Mouse (Mus musculus): ENCODE results near the gene Mmp24.

Gene Mmp24

DNA sequence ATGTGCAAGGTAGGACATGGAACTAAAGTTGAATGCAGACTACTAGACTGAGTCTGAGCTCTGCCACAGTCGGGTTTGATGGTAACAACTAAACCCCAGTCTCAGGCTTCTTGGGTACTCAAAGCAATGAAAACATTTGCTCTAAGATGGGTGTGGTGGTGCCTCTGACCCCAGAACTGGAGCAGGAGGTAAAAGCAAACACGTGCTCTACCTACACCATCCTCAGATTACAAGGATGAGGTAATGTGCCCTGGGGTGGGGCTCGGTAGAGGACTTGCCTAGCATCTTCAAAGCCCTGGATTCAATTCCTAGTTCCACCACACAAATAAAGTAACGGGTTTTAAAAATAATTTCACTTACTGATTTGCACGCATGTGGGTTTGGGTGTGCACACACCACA lies 77.4 kb downstream of the Mmp24 start:
- in situ Hi-C loops (cut with MboI, MseI): loop anchor here (5.0 kb wide), 1 partner anchor 90 kb away; the partner anchor contains the start of gene Gm15557

DNA sequence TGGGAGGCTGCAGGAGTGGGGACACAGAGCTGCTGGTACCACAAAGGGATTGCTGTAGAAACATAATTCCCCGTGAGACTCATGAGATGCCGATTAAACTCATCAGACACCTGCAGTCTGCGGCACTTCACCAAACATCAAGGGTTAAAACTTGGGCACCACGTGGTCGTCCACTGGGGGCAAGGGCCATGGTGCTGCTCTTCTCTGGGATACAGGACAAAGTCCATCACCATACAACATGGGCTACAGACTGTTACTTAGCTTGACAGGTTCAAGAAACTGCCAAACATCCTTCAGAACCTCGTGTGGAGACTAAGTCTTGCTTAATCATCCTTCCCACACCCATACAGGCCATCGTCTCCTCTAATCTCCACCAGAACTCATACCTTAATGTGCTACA lies 85.0 kb downstream of the Mmp24 start:
- in situ Hi-C loops (cut with MboI, MseI): no loop called here

DNA sequence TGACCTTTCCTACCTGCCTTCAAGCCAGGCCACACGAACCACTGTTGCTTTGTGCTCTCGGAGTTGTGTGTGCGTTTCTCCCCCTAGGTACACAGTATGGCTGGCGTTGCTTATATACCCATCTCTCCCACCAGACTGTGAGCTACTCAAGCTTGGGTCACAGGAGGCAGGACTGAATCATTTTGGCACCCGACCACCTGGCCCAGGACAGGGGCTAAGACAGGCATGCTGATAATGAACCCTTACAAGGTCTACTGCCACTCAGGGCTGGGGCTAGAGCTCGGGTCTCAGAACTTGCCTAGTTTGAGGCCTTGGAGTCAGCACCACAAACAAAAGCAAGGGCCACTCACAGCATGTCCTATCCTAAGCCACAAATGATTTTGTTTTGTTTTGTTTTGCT lies 86.4 kb downstream of the Mmp24 start:
- in situ Hi-C loops (cut with MboI, MseI): no loop called here

DNA sequence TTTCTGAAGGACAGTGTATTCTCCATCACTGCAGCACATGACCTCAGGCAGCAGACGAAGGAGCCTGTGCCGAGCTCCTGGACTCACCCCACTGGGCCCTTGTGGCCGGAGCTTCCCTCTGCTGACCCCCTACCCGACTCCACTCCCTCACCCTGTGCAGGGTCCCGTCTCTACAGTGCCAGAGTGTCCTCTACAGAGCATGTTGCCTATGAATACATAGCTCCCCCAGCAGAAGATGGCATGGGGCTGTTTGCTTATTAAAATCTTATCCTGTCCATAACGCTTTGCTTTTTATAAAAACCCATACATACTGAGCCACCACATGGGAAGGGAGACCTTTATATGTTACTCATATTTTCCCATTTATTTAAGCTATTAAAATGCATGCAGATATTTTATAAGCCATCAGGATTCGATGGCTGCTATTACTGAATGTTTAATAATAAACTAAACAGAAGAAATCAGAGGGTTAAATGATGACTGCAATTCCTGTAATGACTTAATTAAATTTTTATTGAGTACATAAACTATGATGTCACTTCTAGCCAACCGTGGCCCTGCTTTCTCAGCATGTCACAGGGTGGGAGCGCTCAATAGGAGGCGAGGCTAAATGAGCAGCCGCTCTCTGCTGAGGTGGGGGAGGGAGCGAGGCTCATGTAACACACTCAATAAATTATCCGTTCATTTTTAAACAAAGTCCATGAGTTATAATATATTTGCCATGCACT lies 87.6 kb downstream of the Mmp24 start:
- in situ Hi-C loops (cut with MboI, MseI): no loop called here

- in situ Hi-C loops (cut with MboI, MseI): no loop called here
Measured at GRCm38 (mm10) chr2:155863301-155863867, 88.2 kb downstream of the Mmp24 start.
